Mouse (Mus musculus) embryonic fibroblast, embryonic 13.5 days (primary cell): ENCODE data around the gene Wdr92.

Experiments used
- CTCF ChIP-seq: IDR thresholded peaks from 2 replicates; pipeline ENCODE4 v1.5.1; 2011; ENCODE audit warnings: mild to moderate bottlenecking, control low read depth, low read length, moderate library complexity, borderline replicate concordance; ENCODE audit not compliant: insufficient read depth
- POLR2A ChIP-seq: IDR thresholded peaks from 2 replicates; pipeline ENCODE4 v1.6.1; 2011; ENCODE audit warnings: low read depth, mild to moderate bottlenecking, control low read depth, low read length, moderate library complexity

DNA sequence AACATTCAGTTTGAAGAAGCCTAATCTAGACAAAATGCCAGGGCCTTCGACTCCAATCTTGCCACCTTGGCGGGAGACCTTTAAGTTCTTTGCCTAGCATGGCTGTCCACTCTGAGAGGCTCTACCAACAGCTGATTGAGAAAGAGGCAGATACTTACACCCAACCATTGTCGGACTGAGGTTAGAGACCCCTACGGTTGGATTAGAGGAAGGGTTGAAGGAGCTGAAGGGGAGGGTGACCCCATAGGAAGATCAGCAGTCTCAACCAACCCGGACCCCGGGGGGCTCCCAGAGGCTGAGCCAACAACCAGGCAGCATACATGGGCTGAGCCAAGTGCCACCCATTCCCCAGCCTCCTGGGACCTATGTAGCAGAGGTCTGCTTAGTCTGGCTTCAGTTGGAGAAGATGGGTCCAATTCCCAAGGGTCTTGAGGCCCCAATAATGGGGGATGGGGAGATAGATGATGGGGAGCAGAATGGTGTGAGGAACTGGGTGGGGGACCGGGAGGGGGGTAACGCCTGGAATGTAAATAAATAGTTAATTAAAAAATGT lies 75.0 kb downstream of the Wdr92 start:
- TF ChIP-seq CTCF (no peak), POLR2A (no peak)
